Mouse (Mus musculus) neutrophil, adult 5-6 weeks (primary cell): ENCODE data around the gene Cacna1i. TPM values are rescaled to one million over a fixed set of nuclear protein-coding genes. Genes with fewer than 3 reads are reported as not detected.

Experiments
- ATAC-seq: fragments of 151-379, 151-347 bp; 2 replicates; pipeline ENCODE4 v1.8.0; 2017; ENCODE audit warnings: mild to moderate bottlenecking, moderate TSS enrichment; ENCODE audit not compliant: insufficient number of reproducible peaks, poor library complexity, low FRiP score, severe bottlenecking; ENCODE audit errors: extremely low read depth
- total RNA-seq: library from RNA; stranded (forward); fragments of 200-1000 nt; gene quantifications from 2 replicates; pipeline ENCODE4 v1.2.3, GENCODE M21; 2017

The Cacna1i gene
- total RNA-seq, 1 experiment from 2014 or later: 35.0 TPM

DNA sequence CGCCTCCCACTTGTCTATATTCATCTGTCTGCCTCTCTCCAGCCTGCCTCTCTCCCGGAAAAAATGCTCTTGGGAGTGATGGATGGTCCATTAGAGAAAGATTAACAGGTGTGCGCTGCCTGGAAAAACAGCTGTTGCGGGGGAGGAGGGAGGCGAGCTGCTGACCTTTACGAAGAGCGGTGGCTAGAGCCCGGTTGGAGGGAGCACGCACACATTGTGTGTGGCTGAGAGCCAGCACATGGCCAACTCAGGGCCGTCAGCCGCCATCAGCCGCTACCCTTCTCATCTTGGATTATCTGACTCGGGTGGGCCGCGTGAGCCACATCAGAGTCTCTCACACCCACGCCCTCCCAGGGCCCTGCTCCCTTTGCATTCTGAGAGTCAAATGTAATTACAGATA is 79.9 kb downstream of the Cacna1i start:
- ATAC-seq: no peak

- no peak for ATAC-seq
These were observed 86.4 kb downstream of the Cacna1i start for GRCm38 (mm10) chr15:80373219-80373964.

GRCm38 (mm10) chr15:80374854-80375253 is 87.8 kb downstream of the Cacna1i start:
- ATAC-seq: no peak

DNA sequence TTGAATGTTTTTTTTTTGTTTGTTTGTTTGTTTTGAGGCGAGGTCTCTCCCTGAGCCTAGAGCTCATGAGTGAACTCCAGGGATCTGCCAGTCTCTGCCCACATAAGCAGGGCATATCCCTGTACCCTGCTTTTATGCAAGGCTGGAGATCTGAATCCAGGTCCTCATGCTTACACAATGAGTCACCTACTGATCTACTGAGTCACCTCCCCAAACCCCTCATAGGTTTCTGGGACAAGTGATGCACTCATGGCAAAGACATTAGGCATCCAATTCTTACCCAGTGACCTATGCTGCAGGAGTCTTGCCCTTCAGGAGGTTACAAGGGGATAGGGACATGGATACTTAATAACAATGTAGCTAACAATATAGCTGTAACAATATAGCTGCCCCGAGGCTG is 100.1 kb downstream of the Cacna1i start:
- ATAC-seq: no peak

DNA sequence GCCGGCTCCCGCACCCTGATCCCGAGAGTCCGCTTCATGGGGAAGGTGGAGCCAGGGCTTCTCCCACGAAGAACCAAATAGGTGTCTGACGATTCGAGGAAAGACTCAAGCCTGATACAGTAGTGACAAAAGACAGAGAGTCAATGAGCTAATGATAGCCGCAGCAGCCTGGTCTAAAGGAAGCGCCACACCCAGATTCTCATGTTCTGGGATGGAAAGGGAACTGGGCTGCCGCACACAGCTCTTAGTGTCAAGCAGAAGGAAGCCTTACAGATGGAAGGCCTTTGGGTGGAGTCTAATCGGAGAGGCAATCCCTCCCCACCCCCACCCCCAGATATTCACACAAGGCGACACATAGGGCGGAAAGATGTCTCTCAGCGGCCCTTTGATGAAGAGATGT is 104.8 kb downstream of the Cacna1i start:
- no peak for ATAC-seq

- ATAC-seq: no peak
These were observed 108.0 kb downstream of the Cacna1i start for GRCm38 (mm10) chr15:80395035-80395434.

DNA sequence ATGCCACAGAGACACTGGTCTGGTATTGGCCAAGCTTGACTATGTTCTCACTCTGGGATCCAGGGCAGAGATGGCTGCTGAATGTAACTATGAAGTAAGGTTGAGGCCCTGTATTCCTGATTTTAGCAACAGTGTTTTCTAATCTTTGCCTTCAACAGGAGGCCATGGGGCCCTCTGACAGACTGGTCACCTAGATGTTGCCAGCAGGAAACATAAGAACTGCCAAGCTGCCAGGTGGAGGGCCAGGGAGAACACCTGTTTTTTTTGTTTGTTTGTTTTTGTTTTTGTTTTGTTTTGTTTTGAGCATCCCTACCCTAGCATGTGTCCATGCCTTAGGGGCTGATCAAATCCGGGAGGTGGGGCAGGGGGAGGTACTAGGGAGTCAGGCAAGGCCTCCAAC is 112.4 kb downstream of the Cacna1i start:
- no peak for ATAC-seq

DNA sequence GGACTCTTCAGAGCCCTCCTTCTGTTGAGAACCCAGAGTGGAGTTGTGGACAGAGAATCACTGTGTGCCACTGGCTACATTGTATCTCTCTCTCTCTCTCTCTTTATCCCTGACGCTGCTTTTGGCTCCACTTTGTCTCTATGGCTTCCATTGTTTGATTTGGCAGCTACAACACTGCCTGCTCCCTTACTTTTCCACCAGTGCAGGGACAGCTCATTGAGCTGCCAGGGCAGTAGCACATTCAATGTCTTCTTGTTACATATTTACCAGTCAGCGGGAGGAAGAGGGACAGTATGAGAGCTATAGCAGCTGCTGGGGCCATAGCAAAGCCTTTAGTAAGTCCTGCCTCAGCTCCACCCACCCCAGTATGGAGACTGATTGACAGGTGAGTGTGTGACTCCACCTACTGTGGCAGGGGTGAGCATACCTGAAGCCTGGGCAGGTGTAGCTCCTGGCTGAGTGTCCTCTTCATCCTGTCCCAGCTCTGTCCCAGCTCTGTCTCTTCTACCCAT is 114.4 kb downstream of the Cacna1i start:
- ATAC-seq: no peak

DNA sequence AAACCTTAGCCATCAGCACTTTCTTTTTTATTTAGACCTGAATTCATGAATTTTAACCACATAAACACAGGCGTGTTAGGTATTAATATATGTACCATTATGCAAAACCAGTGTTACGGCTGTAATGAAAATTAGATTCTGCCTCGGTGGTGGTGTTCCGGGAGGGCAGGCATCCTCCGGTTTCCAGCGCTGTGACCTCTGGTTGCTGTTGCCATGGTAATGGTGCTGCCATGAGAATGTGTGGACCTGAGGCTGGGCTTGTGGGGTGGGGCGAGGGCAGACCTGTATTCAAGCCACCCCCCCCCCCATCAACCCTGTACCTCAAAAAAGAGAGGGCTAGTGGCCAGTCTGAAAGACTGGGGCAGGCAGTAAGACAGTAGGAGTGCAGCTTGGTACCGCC is 114.9 kb downstream of the Cacna1i start:
- ATAC-seq: no peak

DNA sequence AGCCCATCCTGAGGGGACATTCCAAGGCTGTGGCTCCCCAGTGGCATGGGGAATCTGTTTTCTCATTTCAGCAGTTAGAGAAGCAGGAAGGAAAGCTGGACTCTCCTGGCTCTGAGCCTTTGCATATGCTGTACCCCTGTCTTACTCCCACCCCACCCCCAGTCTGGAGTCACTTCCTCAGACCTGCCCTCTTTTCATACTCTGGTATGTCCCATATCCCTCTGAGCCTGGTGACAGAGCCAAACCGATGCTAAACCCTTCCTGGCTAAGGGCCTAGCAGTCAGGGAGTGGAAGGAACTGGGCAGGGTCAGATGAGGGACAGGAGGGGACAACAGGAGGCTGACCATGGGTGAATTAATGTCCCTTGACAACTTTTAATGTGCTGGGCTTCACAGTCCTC is 120.8 kb downstream of the Cacna1i start:
- no peak for ATAC-seq

DNA sequence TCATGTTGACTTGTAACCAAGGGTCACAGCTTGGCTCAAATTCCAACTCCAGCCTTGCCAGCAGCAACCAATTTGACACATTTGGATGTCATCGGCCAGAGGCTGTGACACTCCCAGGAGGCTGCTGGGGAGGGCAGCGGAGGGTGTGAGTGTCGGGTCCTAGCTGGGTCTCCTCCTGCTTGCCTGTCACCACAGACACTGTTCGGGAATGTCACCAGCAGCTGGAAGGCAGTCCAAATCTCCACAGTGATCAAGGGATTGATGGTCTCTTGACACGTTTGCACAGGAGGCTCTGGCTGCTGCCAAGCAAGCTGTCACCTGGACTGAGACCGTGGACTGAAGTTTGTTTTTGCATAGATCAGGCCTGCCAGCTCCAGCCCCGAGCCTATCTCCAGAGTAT is 123.6 kb downstream of the Cacna1i start:
- no peak for ATAC-seq

DNA sequence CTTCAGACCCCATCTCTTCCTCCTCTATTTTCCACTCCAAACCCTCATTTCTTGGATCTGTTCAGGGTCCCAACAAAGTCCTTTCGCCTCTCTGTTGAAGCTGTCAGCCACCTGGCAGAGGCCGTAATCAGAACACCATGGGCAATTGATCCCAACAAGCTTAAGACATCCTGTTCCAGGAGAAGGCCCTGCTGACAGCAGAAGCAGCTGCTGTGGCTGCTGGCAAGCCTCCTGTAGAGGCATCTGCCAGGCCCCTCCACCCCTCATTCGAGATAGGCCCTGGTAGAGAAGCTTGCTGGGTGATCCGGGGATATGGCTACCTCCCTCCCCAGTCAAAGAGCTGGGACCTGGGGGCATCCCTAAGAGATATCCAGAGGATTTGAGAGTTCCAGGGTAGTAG is 126.0 kb downstream of the Cacna1i start:
- no peak for ATAC-seq

DNA sequence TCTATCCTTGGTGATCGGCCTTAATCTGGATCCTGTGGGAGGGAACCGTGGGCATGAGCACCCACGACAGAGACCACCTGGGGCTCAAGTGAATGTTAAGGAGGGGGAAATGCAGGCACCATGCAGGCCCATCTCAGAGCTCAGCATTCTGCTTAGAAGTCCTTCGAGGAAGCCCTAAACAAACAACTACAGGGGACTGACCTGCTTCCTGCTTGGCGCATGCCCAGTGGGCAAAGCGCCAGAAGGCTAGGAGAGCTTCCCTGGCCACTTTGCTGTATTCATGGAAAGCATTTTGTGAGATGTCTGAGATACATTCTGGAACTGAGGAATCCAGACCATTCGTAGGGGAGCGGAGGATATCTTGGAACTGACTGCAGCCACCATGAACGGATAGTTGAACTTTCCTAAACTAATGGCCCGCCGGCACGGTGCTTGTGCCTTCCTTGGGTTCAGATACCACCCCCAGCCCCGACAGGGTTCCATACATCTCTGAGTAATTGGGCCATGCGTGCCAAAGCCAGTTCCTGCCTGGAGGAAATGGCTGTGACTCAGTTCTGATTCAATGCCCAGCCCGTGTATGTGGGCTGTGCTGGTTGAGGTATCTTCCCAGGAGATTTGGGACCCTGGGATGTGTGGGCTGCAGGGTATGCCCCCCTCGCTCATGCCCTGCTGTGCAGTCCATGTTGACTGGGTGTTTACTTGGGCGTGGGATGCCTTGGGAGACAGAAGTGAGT is 127.1 kb downstream of the Cacna1i start:
- ATAC-seq: no peak

DNA sequence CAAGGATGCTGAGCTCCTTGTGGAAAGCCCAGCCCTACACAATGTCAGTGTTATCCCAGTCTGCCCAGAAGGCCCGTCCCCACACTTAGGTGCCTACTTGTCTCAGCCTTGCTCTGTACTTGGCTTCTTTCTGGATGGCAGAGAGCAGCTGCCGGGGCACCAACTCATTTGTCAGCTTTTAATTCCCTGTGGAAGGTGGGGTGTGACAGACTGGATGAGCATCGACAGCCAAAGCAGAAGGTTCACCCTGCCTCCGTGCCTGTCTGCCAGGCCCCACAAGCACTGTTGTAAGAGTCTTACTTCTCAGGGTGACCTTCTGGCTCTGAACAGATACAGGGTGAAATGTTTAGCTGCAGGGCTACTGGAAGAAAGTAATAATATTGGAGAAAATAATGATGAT is 128.1 kb downstream of the Cacna1i start:
- ATAC-seq: no peak

GRCm38 (mm10) chr15:80417066-80417465 is 130.0 kb downstream of the Cacna1i start:
- no peak for ATAC-seq

GRCm38 (mm10) chr15:80418146-80418545 is 131.1 kb downstream of the Cacna1i start:
- no peak for ATAC-seq

DNA sequence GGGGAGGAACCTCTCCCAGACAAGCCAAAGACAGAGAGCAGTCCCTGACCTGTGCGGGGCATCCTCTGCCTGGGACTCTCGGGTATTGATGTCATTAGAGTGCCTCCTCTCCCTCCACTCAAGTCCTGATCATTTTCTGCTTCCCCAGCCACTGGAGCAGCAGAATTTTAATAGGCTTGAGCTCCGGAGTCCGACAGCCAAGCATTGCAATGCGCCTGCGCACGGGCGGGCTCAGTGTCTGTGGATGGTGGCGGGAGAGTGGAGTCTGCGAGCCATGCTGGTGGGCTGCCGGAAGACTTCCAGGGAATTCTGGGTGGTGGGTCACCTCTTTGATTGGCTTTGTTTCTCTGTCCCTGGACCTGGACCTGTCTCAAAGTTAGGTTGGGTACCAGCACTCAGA is 143.3 kb downstream of the Cacna1i start:
- ATAC-seq: no peak

DNA sequence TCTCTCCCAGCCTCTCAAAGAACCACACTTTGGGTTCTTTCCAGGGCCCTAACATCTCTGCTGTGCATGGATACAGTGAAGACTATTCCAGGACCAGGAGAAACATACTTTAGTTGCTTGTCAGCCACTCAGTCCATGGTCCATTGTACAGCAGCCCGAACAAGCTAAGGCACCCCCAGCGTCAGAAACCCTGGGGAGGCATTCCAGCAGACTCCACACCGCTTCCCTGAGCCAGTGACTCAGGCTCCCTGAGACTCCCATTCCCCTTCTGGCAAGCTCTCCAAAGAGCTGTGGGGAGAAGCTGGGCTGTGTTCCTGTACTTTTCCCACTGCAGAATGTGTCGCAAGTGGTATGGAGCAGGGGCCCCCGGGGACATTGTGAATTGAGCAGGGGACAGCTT is 149.9 kb downstream of the Cacna1i start:
- ATAC-seq: no peak

GRCm38 (mm10) chr15:80437996-80438395 is 151.0 kb downstream of the Cacna1i start:
- ATAC-seq: no peak

GRCm38 (mm10) chr15:80438423-80438822 is 151.4 kb downstream of the Cacna1i start:
- no peak for ATAC-seq
